Mouse (Mus musculus) urinary bladder, adult 2 months (tissue): ENCODE data around the gene Lrrc45. TPM values are rescaled to one million over a fixed set of nuclear protein-coding genes. Genes with fewer than 3 reads are reported as not detected.

Experiments used
- polyA plus RNA-seq: library from polyadenylated mRNA; depleted of rRNA; stranded (reverse); fragments of >200 nt; gene quantifications from 2 replicates; pipeline ENCODE4 v1.2.3, GENCODE M21; 2012; rRNA removed

Lrrc45 gene
- polyA plus RNA-seq, 1 experiment: 66.6 TPM

Other genes with a start within 250 kb of the Lrrc45 start
- gene Arl16, start 246.3 kb upstream of the Lrrc45 start, polyA plus RNA-seq: 23.9 and 24.0 TPM in 2 replicates
- gene Mrpl12, start 229.3 kb upstream of the Lrrc45 start, polyA plus RNA-seq: 62.4 and 72.4 TPM in 2 replicates
- gene Slc25a10, start 222.1 kb upstream of the Lrrc45 start, polyA plus RNA-seq: 98.9 and 115 TPM in 2 replicates
- gene Gcgr, start 183.2 kb upstream of the Lrrc45 start, polyA plus RNA-seq: 1.8 and 2.4 TPM in 2 replicates
- 112 and 117 TPM in 2 replicates for gene Mcrip1, start 164.2 kb upstream of the Lrrc45 start, polyA plus RNA-seq
- gene Ppp1r27, start 162.8 kb upstream of the Lrrc45 start, polyA plus RNA-seq: not detected in 2 replicates
- gene P4hb, start 140.7 kb upstream of the Lrrc45 start, polyA plus RNA-seq: 272 and 354 TPM in 2 replicates
- 399 and 409 TPM in 2 replicates for gene Arhgdia, start 132.3 kb upstream of the Lrrc45 start, polyA plus RNA-seq
- gene Alyref, start 115.6 kb upstream of the Lrrc45 start, polyA plus RNA-seq: 56.2 and 57.6 TPM in 2 replicates
- gene Anapc11, start 115.5 kb upstream of the Lrrc45 start, polyA plus RNA-seq: 112 and 116 TPM in 2 replicates
- 0.40 and 0.62 TPM in 2 replicates for gene Npb, start 105.4 kb upstream of the Lrrc45 start, polyA plus RNA-seq
- gene Pcyt2, start 96.0 kb upstream of the Lrrc45 start, polyA plus RNA-seq: 87.2 and 120 TPM in 2 replicates
- gene Sirt7, start 88.7 kb upstream of the Lrrc45 start, polyA plus RNA-seq: 78.6 and 107 TPM in 2 replicates
- 50.1 and 62.5 TPM in 2 replicates for gene Mafg, start 80.3 kb upstream of the Lrrc45 start, polyA plus RNA-seq
- gene Pycr1, start 70.2 kb upstream of the Lrrc45 start, polyA plus RNA-seq: 15.5 and 18.5 TPM in 2 replicates
- 0.07 and 0.21 TPM in 2 replicates for gene Myadml2, start 65.8 kb upstream of the Lrrc45 start, polyA plus RNA-seq
- 13.0 and 16.6 TPM in 2 replicates for gene Notum, start 52.8 kb upstream of the Lrrc45 start, polyA plus RNA-seq
- 50.8 and 52.2 TPM in 2 replicates for gene Aspscr1, start 41.0 kb upstream of the Lrrc45 start, polyA plus RNA-seq
- gene Cenpx, start 187 bp upstream of the Lrrc45 start, polyA plus RNA-seq: 62.3 and 76.0 TPM in 2 replicates
- gene Rac3, start 7.5 kb downstream of the Lrrc45 start, polyA plus RNA-seq: 14.6 and 17.4 TPM in 2 replicates
- 58.1 and 60.6 TPM in 2 replicates for gene Dcxr, start 13.4 kb downstream of the Lrrc45 start, polyA plus RNA-seq
- gene Cbr2, start 18.2 kb downstream of the Lrrc45 start, polyA plus RNA-seq: 349 and 361 TPM in 2 replicates
- gene Hmga1b, start 48.9 kb downstream of the Lrrc45 start, polyA plus RNA-seq: 1.7 and 2.1 TPM in 2 replicates
- gene Rfng, start 70.3 kb downstream of the Lrrc45 start, polyA plus RNA-seq: 25.7 and 27.4 TPM in 2 replicates
- 119 and 149 TPM in 2 replicates for gene Gps1, start 70.3 kb downstream of the Lrrc45 start, polyA plus RNA-seq
- 36.1 and 39.1 TPM in 2 replicates for gene Dus1l, start 82.5 kb downstream of the Lrrc45 start, polyA plus RNA-seq
- 187 and 188 TPM in 2 replicates for gene Fasn, start 110.6 kb downstream of the Lrrc45 start, polyA plus RNA-seq
- 3.8 and 4.1 TPM in 2 replicates for gene Ccdc57, start 218.9 kb downstream of the Lrrc45 start, polyA plus RNA-seq
- gene Slc16a3, start 234.6 kb downstream of the Lrrc45 start, polyA plus RNA-seq: 16.5 and 17.3 TPM in 2 replicates